25 mouse cellular contexts compared by ENCODE assay signal in genomic region chr6:92235036-92235435, GRCm38 (mm10). TPM values are rescaled to one million over a fixed set of nuclear protein-coding genes. Genes with fewer than 3 reads are reported as not detected.
"Had no signal": no experiment of that assay in that cellular context is flagged by ENCODE, and none has a peak within 500 bp of the region (broad histone marks: within the 10 kb centered on the region; RNA-seq: fewer than 3 reads in every experiment).

No protein-coding gene starts in this region.

- H3K9ac ChIP-seq: liver, embryonic 13.5 days; midbrain, embryonic 12.5 days; midbrain, embryonic 15.5 days; neural tube, embryonic 13.5 days; stomach, embryonic 15.5 days had no signal

- DNase-seq: kidney, adult 2 months; kidney, postnatal 25 days; liver, embryonic 13.5 days; lung, adult 2 months; lung, postnatal 14 days; lung, postnatal 4 days; retina, postnatal 1 day; right cerebral cortex, postnatal 25 days; spleen, adult 18-20 months; thymus, postnatal 36 days had no signal

- H3K4me1 ChIP-seq: liver, embryonic 13.5 days; midbrain, embryonic 12.5 days; midbrain, embryonic 15.5 days; neural tube, embryonic 13.5 days; stomach, embryonic 15.5 days had no signal

- H3K4me3 ChIP-seq: layer of hippocampus, adult 2 months; liver, embryonic 13.5 days; midbrain, embryonic 12.5 days; midbrain, embryonic 15.5 days; myocyte; neural tube, embryonic 13.5 days; stomach, embryonic 15.5 days had no signal

- H3K9me3 ChIP-seq: liver, embryonic 13.5 days; midbrain, embryonic 12.5 days; midbrain, embryonic 15.5 days; neural tube, embryonic 13.5 days; stomach, embryonic 15.5 days had no signal

- H3K36me3 ChIP-seq: liver, embryonic 13.5 days; midbrain, embryonic 12.5 days; midbrain, embryonic 15.5 days; neural tube, embryonic 13.5 days; stomach, embryonic 15.5 days had no signal

- ATAC-seq: midbrain, embryonic 15.5 days had no signal

- H3K27ac ChIP-seq: kidney, postnatal 0 days; layer of hippocampus, adult 2 months; liver, embryonic 13.5 days; midbrain, embryonic 12.5 days; midbrain, embryonic 15.5 days; neural tube, embryonic 13.5 days; stomach, embryonic 15.5 days had no signal

- H3K4me2 ChIP-seq: liver, embryonic 13.5 days; midbrain, embryonic 12.5 days; midbrain, embryonic 15.5 days; neural tube, embryonic 13.5 days; stomach, embryonic 15.5 days had no signal

- H3K27me3 ChIP-seq: liver, embryonic 13.5 days; midbrain, embryonic 12.5 days; midbrain, embryonic 15.5 days; neural tube, embryonic 13.5 days; stomach, embryonic 15.5 days had no signal

RNA-seq across cellular contexts. Expression of gene Trh, which starts 9.4 kb away (rescaled TPM):
- total RNA-seq: liver, adult 2 months; megakaryocyte progenitor cell, adult 5-6 weeks; megakaryocyte-erythroid progenitor cell, adult 5-6 weeks; monocyte, adult 5-6 weeks; neutrophil, adult 5-6 weeks had no signal
- polyA plus RNA-seq: kidney, adult 2 months; large intestine, adult 2 months; limb, embryonic 11.5 days; liver, adult 2 months; liver, embryonic 13.5 days; liver, embryonic 16.5 days; lung, adult 2 months; myocyte had no signal
